Mouse (Mus musculus): Measurements from ENCODE around the gene Mob4. TPM values are rescaled to one million over a fixed set of nuclear protein-coding genes. Genes with fewer than 3 reads are reported as not detected.

Mob4 gene
- polyA plus RNA-seq, 1 experiment from 2014 or later = 126 TPM

DNA sequence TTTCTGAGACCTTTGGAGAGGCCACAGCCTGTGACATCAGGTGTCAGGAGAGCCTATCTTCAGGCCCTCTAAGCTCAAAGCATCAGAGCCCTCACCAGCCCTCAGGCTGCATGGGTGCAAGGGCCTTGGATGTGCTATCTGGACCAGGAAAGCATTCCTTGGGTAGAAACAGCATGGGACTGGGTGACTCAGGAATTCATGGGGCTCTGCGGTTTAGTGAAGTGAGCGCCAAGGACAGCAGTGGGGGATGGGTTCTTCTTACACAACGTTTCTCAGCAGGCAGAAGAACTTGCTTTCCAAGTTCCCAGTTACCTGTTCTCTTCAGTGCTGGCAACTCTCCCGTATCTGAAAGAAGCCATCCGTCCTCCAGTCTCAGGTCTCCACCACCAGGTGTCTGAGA, 33.0 kb downstream of the Mob4 start:
- Histone ChIP-seq H3K4me2 (replicated peaks) (no peak overlapping the region), H3K4me1 (no peaks in the 10 kb centered on the region), H3K27me3 (no peaks in the 10 kb centered on the region), H3K9me3 (replicated peaks) (no peaks in the 10 kb centered on the region), H3K27ac (replicated peaks) (no peak overlapping the region), H3K36me3 (peaks cover 8% of the 10 kb centered on the region; the same call in 1 of the 2 replicates), H3K9ac (no peak overlapping the region), H3K4me3 (replicated peaks) (no peak overlapping the region)
- no peak for ATAC-seq (ENCODE audit: insufficient number of reproducible peaks, low FRiP score, low TSS enrichment, low read depth)
- 52% methylated on average over 5 of the region's 5 CpGs for WGBS

DNA sequence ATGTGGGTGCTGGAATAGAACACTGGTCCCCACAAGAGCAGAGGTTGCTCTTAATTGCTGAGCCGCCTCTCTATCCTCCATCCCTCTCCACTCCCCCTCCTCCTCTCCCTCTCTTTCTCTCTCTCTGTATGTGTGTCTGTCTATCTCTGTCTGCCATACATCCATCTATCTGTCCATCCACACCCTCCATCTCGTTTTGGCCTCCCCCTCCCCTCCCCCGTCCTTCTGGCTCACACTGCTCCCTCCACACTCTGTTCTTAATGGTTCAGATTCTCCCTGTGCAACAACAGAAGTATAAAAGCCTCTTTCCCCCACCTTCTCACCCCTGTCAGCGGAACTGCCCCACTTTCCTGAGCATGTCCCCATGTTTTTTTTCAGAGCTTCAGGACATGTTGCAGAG, 36.5 kb downstream of the Mob4 start:
- no peak overlapping the region for H3K9ac ChIP-seq
- H3K36me3 ChIP-seq = peaks cover 21% of the 10 kb centered on the region
- H3K9me3 ChIP-seq (replicated peaks) = no peaks in the 10 kb centered on the region
- H3K27ac ChIP-seq (replicated peaks) = no peak overlapping the region
- H3K4me2 ChIP-seq (replicated peaks) = no peak overlapping the region
- ATAC-seq (ENCODE audit: insufficient number of reproducible peaks, low FRiP score, low TSS enrichment, low read depth) = no peak
- H3K4me1 ChIP-seq = no peaks in the 10 kb centered on the region
- no peak overlapping the region for H3K4me3 ChIP-seq (replicated peaks)
- WGBS = 79% methylated on average over 4 of the region's 4 CpGs
- H3K27me3 ChIP-seq = no peaks in the 10 kb centered on the region

DNA sequence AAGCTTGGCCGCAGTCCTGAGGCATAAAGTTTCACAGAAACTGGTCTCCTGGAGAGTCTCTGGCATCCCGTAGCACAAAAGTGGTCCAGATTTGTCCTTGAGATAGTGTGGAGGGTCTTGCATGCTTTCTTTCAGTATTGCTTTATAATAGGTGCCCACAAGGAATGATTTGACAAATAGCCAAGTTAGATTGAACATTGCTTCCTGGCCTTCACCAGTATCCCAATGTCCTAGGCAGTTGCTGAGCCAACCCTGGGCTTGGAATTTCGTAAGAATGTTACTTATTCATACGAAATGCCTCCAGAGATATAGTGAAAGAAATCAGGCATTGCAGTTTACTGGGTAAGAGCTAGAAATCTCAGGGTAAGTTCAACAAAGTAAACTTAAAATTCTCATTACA, 37.6 kb downstream of the Mob4 start:
- no peak overlapping the region for H3K9ac ChIP-seq
- no peaks in the 10 kb centered on the region for H3K27me3 ChIP-seq
- no peak overlapping the region for H3K4me3 ChIP-seq (replicated peaks)
- ATAC-seq (ENCODE audit: insufficient number of reproducible peaks, low FRiP score, low TSS enrichment, low read depth) = no peak
- WGBS = 89% methylated on average over 4 of the region's 4 CpGs
- no peak overlapping the region for H3K27ac ChIP-seq (replicated peaks)
- no peak overlapping the region for H3K4me2 ChIP-seq (replicated peaks)
- no peaks in the 10 kb centered on the region for H3K4me1 ChIP-seq
- H3K36me3 ChIP-seq = peaks cover 23% of the 10 kb centered on the region
- H3K9me3 ChIP-seq (replicated peaks) = no peaks in the 10 kb centered on the region

DNA sequence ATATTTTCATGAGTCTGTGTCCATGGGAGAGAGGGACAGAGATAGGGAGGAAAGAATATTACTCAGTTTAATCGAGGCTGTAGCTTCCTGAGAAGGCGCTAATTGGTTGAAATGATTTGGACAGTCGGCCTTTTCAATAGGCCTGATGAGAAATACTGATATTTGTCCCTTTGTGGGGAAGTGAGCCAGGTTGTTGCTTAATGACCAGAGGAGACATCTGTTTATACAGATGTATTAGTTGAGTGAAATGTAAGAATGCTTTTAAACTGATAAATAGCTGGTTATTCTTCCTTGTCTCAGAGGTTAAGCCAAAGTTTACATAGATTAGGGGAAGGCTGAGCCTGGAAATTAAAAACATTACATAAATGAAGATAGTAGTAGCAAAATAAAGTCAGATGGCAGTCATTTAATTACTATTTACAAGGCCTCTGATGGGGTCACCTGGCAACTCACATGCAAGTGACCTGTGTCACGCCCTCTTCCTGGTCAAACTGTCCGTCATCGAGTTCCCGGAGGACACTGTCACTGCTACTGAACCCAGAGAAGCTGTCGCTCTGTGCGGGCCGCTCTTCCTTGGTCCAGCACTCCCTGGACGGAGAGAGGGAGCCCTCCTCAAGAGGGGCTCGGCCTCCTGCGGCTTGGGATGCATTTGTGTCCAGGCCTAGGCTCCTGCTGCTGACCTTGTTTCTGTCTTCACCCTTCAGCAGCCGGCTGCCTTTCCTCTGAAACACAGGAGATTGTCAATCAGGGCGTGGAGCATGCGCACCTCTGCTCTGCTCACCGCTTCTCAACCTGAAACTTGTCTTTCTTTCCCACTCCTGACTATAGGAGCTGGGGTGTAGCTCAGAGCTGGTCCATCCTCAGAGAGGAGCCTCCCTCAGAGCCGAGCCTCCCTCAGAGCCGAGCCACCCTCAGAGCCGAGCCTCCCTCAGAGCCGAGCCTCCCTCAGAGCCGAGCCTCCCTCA, 40.6 kb downstream of the Mob4 start:
- Histone ChIP-seq H3K9ac (no peak overlapping the region), H3K36me3 (peaks cover 32% of the 10 kb centered on the region)
- WGBS = 61% methylated on average over 22 of the region's 22 CpGs

DNA sequence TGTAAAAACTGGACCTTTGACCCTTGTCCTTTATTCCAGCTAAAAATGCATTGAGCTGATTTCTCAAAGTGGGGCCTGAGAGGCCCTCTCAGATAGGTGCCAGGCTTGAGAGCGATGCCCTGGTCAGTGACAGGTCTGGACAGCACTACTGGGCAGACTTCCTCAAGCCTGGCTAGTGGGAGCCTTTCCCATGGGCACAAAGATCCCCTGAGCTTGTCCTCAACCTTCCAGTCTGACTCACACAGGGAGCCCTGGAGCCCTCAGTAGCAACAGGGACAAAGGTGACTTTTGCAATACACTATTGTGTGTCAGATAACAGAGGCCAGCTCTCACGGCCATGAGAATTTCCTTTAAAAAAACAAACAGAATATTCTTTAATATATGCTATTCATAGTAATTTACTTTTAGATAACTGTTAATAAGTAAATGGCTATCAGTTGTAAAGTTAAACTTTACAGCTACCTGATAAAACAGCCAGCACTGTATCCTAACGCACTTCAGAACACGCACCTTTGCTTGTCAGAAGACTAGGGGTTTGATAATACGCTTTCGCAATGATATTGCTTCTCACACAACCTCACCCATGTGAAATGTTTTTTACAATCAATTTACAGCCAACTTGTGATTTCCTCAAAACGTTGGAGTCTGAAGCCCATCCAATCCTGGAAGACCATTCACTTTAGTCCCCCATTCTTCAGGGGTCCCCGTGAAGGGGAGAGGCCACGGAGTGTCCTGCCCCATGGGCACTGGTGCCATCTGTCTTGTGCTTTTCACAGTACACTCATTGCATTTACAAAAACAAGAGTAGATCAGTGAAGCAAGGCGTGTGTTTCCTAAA, 42.9 kb downstream of the Mob4 start:
- no peak overlapping the region for H3K4me3 ChIP-seq (replicated peaks)
- H3K9ac ChIP-seq = no peak overlapping the region
- peaks cover 24% of the 10 kb centered on the region for H3K36me3 ChIP-seq
- no peaks in the 10 kb centered on the region for H3K4me1 ChIP-seq
- WGBS = 86% methylated on average over 10 of the region's 10 CpGs
- no peak overlapping the region for H3K27ac ChIP-seq (replicated peaks)
- ATAC-seq (ENCODE audit: insufficient number of reproducible peaks, low FRiP score, low TSS enrichment, low read depth) = no peak
- no peaks in the 10 kb centered on the region for H3K9me3 ChIP-seq (replicated peaks)
- no peaks in the 10 kb centered on the region for H3K27me3 ChIP-seq
- H3K4me2 ChIP-seq (replicated peaks) = no peak overlapping the region

More for the DNA sequence above, 40.6 kb downstream of the Mob4 start:
- no peaks in the 10 kb centered on the region for H3K27me3 ChIP-seq
- no peaks in the 10 kb centered on the region for H3K4me1 ChIP-seq
- ATAC-seq (ENCODE audit: insufficient number of reproducible peaks, low FRiP score, low TSS enrichment, low read depth) = no peak
- no peak overlapping the region for H3K4me3 ChIP-seq (replicated peaks)
- no peak overlapping the region for H3K27ac ChIP-seq (replicated peaks)
- H3K4me2 ChIP-seq (replicated peaks) = 0 out of 2 replicates have a peak overlapping the region, but pooled peaks have one; percentile 17
- no peaks in the 10 kb centered on the region for H3K9me3 ChIP-seq (replicated peaks)

DNA sequence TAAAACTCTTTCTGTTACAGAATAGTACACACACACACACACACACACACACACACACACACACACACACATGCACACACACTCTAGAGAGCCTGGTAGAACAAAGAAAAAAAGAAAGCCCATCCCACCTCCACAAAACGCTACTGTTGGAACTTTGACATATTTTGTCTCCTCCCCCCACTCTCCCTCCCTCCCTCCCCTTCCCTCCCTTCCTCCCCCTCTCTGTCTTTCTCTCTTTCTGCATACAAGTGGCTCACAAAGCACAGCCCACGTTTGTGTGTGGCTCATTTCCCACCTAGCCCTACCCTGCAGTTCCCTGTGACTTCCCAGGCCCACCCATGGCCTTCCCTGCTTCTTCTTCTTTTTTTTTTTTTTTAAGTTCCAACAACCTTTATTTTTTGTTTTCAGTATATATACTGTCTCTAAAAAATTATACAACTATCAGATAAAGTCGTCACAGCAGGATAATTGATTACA, 43.6 kb downstream of the Mob4 start:
- Histone ChIP-seq H3K4me2 (replicated peaks) (no peak overlapping the region), H3K27me3 (no peaks in the 10 kb centered on the region), H3K4me3 (replicated peaks) (no peak overlapping the region), H3K9ac (no peak overlapping the region), H3K4me1 (no peaks in the 10 kb centered on the region), H3K27ac (replicated peaks) (no peak overlapping the region), H3K9me3 (replicated peaks) (no peaks in the 10 kb centered on the region), H3K36me3 (peaks cover 20% of the 10 kb centered on the region)
- ATAC-seq (ENCODE audit: insufficient number of reproducible peaks, low FRiP score, low TSS enrichment, low read depth) = no peak
- WGBS = 33% methylated on average over 3 of the region's 3 CpGs

DNA sequence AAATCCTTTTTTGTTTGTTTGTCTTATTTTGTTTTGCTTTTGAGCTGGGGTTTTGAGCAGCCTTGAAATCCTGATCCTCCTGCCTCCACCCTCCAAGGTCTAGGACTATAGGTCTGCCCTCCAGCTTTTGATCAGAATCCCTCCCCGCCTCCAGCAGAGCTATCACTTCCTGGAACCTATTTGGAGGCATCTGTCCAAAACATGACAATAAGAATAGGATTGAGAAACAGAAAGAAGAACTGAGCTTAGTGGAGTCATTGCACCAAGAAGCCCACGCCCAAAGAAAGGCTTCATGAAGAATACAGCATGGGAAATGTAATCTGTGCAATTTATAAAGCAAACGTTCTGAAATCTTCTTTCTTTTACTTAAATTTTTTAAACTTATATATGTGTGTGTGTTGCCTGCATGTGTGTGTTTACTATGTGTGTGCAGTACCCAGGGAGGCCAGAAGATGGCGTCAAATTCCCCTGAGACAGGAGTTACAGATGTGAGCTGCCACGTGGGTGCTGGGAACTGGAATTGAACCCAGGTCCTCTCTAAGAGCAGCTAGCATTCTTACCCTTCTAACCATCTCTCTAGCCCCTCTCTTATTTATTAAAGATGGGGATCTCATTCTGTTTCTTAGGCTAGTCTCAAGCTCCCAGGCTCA, 49.0 kb downstream of the Mob4 start:
- Histone ChIP-seq H3K36me3 (peaks cover 45% of the 10 kb centered on the region), H3K27ac (replicated peaks) (no peak overlapping the region), H3K4me2 (replicated peaks) (no peak overlapping the region), H3K9ac (no peak overlapping the region), H3K4me1 (no peaks in the 10 kb centered on the region), H3K4me3 (replicated peaks) (no peak overlapping the region), H3K9me3 (replicated peaks) (0 out of 2 replicates have a peak, but pooled peaks cover 5% of the 10 kb centered on the region), H3K27me3 (no peaks in the 10 kb centered on the region)
- ATAC-seq (ENCODE audit: insufficient number of reproducible peaks, low FRiP score, low TSS enrichment, low read depth) = no peak
- 81% methylated on average over 5 of the region's 5 CpGs for WGBS

DNA sequence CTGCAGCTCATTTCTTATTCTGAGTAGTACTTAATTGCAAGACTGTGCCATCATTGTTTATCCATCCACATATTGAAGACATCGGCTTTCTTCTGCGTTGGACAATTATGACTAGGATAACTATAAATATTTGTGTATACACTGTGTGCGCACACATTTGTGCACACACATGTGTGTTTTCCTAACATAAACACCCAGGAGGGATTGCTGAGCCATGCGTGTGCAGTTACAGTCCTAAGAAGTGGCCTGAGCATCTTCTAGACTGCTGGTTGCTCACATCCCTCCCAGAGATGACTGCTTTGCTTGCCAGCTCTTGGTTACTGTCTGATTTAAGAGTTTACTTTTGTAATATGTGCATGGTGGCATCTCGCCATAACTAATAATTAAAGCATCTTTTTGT, 51.4 kb downstream of the Mob4 start:
- Histone ChIP-seq H3K4me2 (replicated peaks) (no peak overlapping the region), H3K27me3 (no peaks in the 10 kb centered on the region), H3K27ac (replicated peaks) (no peak overlapping the region), H3K9me3 (replicated peaks) (0 out of 2 replicates have a peak, but pooled peaks cover 5% of the 10 kb centered on the region), H3K4me1 (no peaks in the 10 kb centered on the region), H3K4me3 (replicated peaks) (no peak overlapping the region), H3K9ac (no peak overlapping the region), H3K36me3 (peaks cover 37% of the 10 kb centered on the region)
- 0 out of 2 replicates have a peak, but pooled peaks have one; percentile 19 for ATAC-seq (ENCODE audit: insufficient number of reproducible peaks, low FRiP score, low TSS enrichment, low read depth)
- WGBS = 52% methylated on average over 5 of the region's 5 CpGs

DNA sequence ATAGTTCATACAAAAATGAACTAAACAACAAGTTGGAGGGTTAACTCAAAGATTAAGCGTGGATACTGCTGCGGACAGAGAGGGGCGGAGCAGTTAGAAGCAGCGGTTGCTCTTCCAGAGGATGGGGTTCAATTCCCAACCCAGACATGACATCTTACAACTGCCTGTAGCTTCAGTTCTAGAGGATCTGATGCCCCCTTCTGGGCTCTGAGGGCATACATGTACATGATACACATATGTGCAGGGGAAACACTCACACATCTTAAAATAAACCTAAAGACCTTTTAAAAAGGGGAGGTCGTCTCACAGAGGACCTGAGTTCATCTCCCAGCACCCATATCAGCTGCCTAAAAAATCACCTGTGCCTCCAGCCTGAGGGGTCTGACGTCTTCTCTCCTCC, 54.7 kb downstream of the Mob4 start:
- no peak overlapping the region for H3K27ac ChIP-seq (replicated peaks)
- no peak overlapping the region for H3K9ac ChIP-seq
- no peak overlapping the region for H3K4me3 ChIP-seq (replicated peaks)
- H3K4me1 ChIP-seq = no peaks in the 10 kb centered on the region
- WGBS = 88% methylated on average over 6 of the region's 6 CpGs
- no peaks in the 10 kb centered on the region for H3K27me3 ChIP-seq
- peaks cover 34% of the 10 kb centered on the region for H3K36me3 ChIP-seq
- 0 out of 2 replicates have a peak, but pooled peaks cover 5% of the 10 kb centered on the region for H3K9me3 ChIP-seq (replicated peaks)
- H3K4me2 ChIP-seq (replicated peaks) = no peak overlapping the region
- ATAC-seq (ENCODE audit: insufficient number of reproducible peaks, low FRiP score, low TSS enrichment, low read depth) = no peak

DNA sequence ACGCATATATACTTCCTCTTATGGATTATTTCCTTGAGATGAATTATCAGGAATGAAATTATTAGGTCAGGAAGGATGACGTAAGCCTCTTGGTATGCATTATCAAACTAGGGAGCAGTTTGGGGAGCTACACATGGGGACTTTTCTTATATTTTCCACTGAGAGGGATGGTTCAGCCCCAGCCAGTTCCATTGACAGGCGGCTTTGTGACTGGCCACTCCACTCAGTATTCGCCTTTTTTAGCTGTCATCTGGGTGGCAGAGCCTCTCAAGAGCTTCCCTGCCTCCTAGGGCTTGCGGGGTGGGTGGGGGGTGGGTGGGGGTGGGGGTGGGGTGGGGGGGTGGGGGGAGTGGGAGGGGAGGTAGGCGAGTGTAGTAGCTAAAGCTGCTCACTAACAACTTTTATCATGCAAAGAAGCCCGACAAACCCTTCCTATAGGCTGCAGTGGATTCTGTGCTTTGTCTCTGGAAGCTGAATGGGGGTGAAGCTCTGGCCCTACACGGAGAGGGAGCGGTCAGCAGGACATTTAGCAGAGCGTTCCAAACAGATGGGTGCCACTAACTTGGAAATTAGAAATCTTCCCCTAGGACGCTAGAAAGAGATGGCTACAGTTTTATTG, 55.7 kb downstream of the Mob4 start:
- 37% methylated on average over 11 of the region's 11 CpGs for WGBS
- ATAC-seq (ENCODE audit: insufficient number of reproducible peaks, low FRiP score, low TSS enrichment, low read depth) = no peak

More for the DNA sequence above, 55.7 kb downstream of the Mob4 start:
- Histone ChIP-seq H3K9me3 (replicated peaks) (no peaks in the 10 kb centered on the region), H3K4me3 (replicated peaks) (no peak overlapping the region), H3K4me1 (no peaks in the 10 kb centered on the region), H3K36me3 (peaks cover 24% of the 10 kb centered on the region), H3K9ac (no peak overlapping the region), H3K27me3 (no peaks in the 10 kb centered on the region), H3K27ac (replicated peaks) (no peak overlapping the region), H3K4me2 (replicated peaks) (no peak overlapping the region)
